Mouse (Mus musculus) heart, adult 8-10 months (tissue): Measurements from ENCODE around the gene Lrrc45. TPM values are rescaled to one million over a fixed set of nuclear protein-coding genes. Genes with fewer than 3 reads are reported as not detected.

Experiments
- DNase-seq: peaks from one replicate; pipeline ENCODE4 v3.0.0; 2022; ENCODE audit warnings: low spot score
- total RNA-seq, 4 experiments: library from RNA; stranded (reverse); gene quantifications; 2 replicates each; pipeline ENCODE4 v1.2.4; 2022

Gene Lrrc45
- total RNA-seq, 4 experiments from 2014 or later, result 2.9 to 6.0 (median 4.6) TPM

DNA sequence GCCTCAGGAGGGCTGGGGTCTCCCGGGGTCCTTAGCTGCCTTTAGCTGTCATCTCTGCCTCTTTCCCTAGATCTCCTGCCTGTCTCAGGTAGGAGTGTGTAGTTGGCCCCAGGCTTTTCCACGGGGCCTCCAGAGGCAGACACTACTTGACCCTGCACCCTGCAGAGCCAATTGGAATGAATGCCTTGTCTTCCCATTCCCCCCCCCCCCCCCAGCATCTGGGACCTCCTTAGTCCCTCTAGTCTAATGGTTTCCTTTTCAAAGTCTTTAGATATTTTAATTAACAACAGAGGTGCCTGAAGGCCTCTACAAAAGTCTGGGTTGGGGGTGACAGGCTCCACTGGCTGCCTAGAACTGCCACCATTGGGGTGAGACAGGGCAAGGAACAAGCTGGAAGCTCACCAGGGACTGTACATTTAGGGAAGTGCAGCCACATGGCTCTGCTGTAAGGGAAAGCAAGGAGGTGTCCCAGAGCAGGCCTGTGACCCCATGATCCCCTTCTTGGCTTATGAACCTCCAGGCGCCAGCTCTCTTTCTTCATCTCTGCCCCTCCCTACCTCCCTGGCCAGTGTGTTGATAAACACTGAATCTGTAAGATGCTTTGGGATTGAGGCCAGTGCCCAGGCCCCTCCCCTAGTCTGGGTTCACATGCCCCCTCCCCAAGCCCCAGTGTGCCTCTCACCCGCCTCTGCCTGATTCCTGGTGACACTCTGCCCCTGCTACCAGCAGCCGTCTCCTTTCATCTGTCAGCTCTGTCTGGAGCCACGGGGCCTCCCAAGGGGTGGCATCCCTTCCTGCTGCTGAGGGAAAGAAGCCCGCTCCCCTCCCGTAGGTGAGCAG, 9.0 kb upstream of the Lrrc45 start:
- DNase-seq, result no peak

DNA sequence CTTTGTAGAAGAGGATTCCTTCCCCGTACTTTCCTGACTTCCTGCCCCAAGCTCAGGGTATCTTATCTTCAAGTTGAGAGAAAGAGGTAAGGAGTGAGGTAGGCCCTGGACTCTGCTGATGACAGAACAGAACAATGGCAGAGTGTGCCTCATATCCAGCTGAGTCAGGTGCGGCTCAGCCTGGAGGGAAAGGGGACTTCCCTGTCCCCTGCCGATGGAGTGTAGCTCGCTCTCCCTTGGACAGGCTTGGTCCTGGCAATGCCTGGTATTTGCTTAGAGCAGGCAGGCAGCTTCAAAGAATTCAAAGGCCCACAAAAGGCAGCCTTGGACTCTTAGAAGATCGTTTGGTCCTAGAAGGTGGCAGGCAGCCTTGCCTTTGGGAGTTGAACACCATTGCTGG, 7.6 kb upstream of the Lrrc45 start:
- DNase-seq, result no peak

DNA sequence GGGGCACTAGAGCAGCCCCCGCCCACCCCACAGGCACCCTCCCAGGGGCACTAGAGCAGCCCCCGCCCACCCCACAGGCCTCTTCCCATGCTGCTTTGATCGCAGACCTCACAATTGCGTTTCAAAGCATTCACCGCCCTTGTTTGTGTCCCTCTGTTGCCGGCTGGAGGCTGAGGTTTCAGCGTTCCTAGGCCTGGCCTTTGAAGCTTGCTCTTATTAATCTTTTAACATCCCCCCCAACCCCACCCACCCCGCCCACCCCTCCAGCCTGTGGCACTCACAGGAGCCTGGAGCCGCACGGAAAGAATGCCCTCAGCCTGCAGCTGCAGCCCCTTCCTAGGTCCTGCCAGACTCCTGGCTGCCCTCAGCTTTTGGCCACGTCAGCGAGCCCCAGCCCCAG, 6.5 kb upstream of the Lrrc45 start:
- no peak for DNase-seq

DNA sequence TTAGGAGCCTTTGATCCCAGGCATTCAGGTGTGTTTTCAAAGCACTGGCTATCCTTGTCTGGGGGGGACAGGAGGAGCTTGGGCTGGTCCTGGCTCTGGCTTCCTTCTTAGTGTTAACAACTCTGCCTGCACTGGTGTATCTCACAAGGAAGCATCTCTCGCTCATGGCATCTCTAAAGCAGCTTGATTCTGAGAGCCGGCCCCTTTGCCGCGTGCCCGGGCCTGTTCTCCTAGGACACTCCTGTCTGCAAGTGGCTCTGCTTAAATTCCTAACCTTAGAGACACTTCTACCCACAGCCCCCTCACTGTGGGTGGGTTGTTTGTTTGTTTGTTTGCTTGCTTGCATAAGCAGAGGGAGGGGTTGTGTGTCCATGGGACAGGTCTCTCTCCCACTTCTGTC, 5.8 kb upstream of the Lrrc45 start:
- DNase-seq, result no peak

DNA sequence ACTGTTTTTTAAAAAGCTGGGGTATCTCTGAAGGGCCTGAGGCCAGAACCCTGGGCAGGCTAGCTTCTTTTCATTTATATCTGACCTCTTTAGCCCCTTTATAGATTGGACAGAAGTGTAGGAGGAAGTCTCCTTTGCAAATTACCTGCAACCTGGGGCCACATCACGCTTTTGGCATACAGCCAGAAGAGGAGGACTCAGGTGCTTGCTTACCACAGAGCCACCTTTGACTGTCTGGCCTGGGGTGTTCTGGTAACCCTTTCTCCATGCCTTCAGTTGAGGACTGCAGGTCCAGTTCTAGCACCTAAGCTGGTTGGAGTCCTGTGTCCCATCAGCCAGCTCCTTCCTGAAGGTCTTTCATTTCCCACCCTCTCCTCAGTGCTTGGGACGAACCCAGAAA, 4.2 kb upstream of the Lrrc45 start:
- no peak for DNase-seq

DNA sequence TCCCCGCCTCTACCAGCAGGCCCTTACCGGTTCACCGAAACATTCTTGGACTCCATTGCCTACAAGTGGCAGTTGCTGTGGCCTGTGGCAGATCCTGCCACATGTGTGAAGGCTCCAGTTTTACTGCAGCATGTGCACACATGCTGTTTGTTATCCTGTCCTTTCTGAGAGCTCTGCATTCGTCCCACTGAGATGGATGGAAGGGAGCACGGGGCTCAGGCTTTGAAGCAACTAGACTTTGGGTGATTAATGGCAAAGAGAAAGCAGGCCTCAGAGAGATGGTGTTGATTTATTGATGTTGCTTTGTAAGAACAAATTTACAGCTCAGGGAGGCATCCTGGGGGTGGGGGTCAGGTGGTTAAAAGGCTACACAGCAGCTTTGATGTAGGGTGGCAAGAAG, 3.1 kb upstream of the Lrrc45 start:
- no peak for DNase-seq

DNA sequence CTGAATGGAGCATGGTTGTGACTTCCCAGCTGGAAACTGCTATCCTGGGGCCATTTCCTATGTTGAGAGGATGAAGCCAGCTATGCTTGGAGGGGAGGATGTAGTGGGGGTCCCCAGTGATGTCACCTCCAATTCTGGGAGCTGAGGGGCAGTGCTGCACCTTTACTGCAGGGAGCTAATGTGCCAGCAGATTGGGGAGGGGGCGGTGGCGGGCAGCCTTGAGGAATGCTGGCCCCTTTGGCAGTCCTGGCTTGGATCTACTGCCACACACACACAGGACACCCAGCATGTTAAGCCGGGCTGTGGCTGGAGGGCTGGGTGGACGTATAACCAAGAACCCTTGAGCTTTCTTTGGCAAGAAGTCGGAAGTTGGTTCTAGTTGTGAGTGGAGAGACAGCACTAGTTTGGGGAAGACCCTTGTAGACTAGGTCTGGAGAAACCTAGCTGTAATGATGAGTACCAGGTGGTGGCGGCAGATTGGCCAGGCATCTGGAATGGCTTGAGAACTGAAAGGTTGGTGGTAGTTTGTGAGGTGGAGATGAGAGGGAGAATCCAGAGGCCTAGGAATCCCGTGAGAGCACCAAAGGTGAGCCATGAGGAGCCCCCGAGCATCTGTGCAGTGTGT, 1.6 kb upstream of the Lrrc45 start:
- no peak for DNase-seq

DNA sequence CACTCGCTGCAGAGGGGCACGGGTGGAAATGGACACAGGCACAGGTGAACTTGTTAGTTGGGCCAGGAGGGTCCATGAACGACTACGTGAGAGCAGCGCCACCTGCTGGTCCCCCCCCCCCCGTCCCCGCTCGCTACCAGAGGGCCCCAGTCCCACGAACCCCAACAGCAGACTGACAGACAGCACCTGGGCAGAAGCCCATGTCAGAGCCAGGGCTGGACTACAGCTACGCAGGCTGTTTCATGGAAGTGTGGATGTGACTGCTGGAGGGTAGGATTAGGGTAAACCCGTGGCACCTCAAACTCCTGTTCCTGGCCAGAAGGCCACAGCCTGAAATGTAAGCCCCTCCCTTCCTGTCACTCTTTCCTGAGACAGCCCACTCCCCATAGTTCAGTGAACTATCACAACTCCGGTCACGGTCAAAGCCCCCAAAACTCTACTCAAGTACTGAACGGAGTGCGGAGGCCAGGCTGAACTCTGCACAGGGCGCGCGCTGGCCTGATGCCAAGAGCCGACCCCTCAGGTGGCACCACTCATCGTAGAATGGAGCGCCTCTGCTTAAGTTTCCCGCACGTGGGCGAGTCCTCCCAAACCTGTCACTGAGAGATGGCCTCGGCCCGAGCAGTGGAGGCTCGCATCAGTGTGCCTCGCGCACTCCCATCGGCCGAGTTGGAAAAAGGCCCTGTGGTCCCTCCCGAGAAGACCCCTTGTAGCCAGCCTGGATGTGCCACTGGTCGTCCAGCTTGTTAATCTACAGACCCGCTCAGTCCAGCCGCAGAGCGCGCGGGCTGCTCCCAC, 755 bp upstream of the Lrrc45 start:
- peak; percentile 35 for DNase-seq

DNA sequence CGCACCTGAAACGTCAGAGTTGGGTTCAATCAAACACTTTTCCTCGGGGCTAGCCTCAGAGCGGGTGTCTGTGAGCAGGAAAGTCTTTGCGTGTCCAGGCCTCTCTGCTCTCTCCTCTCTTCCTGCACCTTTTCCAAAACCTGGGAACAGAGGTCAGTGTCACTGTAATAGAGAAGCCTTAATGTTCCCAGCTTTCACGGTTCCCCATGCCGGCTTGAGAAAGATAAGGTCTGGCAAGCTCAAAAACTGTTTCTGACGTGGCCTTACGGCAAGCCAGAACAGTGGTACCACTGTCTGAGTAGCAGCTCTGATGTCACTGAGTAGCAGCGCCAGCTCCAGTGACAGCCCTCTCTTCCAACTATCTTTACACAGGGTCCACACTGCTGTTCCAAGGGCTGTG, 821 bp downstream of the Lrrc45 start:
- DNase-seq, result no peak

DNA sequence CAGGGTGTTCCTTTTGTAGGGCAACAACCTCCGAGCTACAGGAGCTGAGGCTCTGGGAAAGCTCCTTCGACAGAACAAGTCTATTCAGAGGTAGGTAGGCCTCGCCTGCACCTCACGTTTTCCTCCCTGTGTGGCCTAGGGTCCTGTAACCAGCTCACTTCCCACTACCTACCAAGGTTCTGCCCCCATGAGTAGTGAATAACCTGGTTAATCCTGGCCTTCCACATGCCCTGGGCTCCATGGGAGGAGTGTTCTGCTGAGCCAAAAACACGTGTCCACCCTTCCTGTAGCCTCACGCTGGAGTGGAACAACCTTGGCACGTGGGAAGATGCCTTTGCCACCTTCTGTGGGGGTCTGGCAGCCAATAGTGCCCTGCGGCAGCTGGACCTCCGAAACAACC, 1.4 kb downstream of the Lrrc45 start:
- no peak for DNase-seq

DNA sequence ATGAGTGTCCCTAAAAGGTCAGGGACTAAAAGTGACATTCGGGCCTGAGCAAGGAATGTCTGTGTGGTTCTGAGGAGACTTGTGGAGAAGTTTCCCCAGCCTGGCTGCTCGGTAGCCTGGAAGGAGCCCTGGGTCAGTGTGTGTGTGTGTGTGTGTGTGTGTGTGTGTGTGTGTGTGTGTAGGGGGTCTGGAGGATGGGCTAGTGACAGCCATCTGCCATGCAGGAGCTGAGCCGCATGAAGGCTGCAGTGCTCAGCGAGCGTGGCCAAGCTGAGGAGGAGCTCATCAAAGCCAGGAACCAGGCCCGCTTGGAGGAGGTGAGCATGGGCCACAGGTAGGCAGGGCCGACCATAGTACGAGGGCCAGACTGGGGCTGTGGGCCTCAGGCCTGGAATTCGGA, 5.5 kb downstream of the Lrrc45 start:
- no peak for DNase-seq

DNA sequence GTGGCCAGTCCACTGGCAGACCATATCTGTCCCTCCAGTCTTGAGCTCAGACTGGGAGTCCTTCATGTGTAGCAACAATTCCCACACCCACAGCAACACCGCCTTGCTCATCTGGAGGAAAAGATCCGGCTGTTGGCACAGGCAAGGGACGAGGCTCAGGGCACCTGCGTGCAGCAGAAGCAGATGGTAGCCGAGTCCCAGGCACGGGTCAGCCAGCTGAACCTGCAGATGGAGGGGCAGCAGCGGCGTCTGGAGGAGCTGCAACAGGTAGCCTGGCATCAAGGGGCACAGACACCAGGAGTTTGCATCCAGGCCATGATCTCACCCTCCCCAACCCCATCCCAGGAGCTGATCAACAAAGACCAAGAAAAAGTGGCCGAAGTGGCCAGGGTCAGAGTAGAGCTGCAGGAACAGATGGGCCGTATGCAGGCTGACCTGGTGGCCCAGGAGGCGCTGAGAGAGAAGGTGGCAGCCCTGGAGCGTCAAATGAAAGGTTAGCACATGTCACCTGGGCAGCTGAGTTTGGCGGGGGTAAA, 6.2 kb downstream of the Lrrc45 start:
- no peak for DNase-seq

DNA sequence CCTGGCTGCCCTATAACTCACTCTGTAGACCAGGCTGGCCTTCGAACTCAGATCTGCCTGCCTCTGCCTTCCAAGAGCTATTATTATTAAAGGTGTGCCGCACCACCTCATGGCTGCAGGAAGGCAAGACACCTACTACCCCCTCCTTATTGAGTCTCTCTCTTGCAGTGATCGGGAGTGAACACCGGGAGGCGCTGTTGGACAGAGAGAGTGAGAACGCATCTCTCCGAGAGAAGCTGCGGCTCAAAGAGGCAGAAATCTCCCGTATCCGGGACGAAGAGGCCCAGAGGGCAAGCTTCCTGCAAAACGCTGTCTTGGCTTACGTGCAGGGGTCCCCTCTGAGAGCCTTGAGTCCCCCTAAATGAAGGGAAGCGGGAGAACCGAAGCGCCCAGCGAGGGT, 6.7 kb downstream of the Lrrc45 start:
- DNase-seq, result peak; percentile 87

DNA sequence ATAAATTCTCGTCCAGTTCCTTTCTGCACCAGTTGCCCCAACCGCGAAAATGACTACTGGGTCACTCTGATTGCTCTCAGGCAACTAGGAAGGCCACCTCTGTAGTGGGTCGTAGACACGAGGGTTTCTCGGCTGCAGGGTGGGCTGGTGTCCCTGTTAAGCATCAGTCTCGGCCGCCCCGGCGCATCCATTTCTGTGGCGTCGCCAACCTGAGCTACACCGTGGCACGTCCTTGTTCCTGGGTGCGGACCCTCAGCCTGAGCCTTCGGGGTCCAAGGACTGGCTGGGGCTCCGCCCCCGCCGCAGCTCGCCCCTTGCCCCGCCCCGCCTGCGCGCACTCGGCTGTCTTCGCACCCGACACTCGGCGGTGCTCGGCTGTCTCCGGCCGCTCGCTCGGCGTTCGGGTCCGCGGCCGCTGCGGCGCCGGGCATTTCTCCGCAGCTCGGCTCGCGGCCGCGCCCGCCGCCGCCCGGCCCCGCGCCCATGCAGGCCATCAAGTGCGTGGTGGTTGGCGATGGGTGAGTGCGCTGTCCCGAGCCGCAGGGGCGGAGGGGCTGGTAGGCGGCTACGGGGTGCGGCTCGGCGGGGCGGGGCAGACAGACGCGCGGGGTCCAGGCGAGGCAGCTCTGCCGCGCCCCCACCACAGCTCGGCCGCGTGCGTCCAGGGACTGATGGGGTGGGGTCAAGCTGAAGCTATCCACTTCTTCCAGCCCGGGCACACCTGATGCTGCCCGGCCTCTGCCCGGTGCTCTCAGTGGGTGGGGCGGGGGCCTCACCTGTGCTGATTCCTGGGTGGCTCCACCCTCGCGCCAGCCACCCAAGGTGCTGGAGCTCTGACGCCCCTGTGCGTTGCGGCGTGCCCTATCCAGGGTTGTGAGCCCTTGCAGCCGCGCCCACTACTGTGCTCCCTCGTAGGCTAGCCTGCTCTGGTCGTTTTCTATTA, 7.7 kb downstream of the Lrrc45 start, which contains the start of gene Rac3:
Rac3 (plus strand) TSS at position 347 of the 943 bp plus-strand sequence.
- no peak for DNase-seq

DNA sequence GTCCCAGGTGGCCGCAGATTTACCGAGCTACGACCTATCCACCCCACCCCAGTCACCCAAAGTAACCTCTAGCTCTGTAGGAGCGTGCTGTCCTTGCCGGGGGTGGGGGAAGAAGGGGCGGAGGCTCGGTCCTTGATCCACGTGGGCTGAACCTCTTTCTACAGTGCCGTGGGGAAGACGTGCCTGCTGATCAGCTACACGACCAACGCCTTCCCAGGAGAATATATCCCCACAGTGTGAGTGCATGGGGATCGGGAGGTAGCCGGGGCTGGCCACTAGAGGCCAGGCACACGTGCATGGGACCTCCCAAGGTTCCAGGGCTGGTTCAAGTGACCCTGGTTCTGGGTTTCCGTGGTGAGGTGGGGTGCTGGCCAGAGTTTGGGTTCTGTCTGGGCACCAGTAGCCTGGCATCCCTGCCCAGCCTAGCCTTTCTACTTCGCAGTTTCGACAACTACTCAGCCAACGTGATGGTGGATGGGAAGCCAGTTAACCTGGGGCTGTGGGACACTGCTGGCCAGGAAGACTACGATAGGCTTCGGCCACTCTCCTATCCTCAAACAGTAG, 8.4 kb downstream of the Lrrc45 start:
- DNase-seq, result no peak

DNA sequence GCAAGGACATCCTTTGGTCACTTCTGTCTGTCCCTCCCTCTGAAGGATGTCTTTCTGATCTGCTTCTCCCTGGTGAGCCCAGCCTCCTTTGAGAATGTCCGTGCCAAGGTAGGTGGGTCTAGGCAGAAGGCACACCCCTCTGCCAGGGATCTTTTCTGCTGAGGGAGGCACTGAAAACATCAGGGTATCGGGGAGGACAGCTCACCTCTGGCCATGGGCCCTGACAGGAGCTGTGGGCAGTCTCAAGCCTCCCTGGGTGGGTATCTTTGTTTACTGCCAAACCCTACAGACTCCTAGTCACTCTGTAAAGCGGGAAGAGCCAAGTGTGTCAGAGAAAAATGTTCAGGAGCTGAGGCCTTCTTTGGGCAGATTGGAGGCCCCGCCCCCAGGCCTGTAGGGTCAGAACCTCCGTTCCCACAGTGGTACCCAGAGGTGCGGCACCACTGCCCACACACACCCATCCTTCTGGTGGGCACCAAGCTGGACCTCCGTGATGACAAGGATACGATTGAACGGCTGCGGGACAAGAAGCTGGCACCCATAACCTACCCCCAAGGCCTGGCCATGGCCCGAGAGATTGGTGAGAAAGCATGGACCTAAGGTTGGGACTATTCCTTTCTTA, 9.1 kb downstream of the Lrrc45 start:
- DNase-seq, result no peak

DNA sequence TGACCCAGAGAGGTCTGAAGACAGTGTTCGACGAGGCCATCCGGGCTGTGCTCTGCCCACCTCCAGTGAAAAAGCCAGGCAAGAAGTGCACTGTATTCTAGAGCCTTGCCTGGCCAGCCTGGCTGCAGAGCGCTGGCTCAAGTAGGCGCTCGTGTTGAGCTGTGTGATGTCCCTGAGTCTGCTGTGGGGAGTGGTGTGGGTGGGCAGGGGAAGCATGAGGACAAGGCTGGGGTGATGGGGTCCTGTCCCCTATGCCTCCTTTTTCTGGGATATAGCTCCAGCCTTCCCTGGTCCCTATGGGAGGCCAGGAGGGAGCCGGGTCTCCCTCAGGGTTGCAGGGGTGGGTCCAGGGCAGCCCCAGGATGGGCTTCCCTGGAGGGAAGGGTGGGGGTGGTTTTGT, 9.8 kb downstream of the Lrrc45 start:
- DNase-seq, result no peak

DNA sequence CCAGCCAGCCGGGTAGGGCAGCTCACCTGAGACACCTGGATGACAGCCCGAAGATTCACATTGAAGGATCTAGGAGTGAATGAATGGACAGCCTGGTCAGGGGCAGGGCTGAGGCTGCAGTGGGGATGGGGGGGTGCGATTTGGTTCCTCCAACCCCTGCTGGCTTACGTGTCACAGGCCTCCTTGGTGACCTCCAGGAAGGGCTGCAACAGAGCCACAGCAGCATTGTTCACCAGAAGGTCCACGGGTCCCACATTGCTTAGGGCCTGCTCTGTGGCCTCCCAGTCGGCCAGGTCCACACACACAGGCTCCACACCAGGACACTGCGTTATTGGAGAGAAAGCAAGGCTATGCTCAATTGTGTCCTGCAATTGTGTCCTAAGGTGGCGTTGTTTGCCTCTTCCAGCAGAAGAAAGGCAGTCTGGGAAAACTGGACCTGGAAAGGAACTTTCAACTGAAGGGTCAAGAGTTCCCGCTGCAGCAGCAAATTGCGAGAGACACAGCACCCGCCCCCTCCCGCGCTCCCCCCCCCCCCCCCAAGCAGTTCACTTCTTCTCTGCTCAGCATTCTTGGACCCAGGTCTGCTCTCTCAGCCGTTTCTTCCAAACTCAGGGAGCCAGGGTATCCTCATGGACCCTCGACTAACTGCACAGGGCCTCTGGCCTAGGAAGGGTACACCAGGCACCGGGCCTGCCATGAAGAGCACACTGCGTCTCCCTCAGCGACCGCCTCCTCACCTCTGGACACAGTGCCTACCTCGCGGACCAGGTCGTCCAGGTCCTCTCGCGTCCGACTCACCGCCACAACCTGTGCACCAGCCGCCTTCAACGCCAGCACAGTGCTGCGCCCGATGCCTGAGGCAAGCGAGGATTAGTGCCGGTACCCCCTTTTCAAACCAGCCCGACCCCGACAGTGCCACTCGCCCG, 12.8 kb downstream of the Lrrc45 start:
- DNase-seq, result no peak

DNA sequence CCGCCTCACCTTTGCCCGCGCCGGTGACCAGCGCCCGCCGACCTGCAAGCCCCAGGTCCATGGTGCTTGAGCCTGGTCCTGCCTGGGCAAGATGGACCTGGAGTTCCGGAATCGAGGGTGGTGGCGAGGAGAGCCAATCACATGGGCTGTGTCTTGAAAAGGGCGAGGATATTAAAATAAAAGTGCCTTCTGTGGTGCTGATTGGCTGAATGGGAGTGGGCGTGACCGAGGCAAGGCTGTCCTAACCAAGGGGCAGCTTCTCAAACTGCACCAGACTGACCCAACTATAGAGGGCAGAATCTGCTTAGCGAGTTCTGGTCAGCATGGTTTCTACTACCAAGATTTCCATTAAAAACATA, 13.4 kb downstream of the Lrrc45 start, which contains the start of gene Dcxr:
Dcxr (minus strand) TSS at position 113 of the 359 bp plus-strand sequence.
- DNase-seq, result peak; percentile 93
